Mouse (Mus musculus) myocyte (in vitro differentiated cells): ENCODE data around the gene Camta1. TPM values are rescaled to one million over a fixed set of nuclear protein-coding genes. Genes with fewer than 3 reads are reported as not detected.

Source experiments
- H3K27me3 ChIP-seq: one replicate; pipeline ENCODE4 v1.6.1; 2011; ENCODE audit not compliant: control insufficient read depth, insufficient read depth, insufficient read length
- H3K36me3 ChIP-seq: one replicate; pipeline ENCODE4 v1.6.1; 2011; ENCODE audit not compliant: control insufficient read depth, insufficient read depth
- H3K4me2 ChIP-seq: one replicate; pipeline ENCODE4 v1.6.1; 2011; ENCODE audit warnings: low read depth, control low read depth
- H3K4me3 ChIP-seq: one replicate; pipeline ENCODE4 v1.5.1; 2011; ENCODE audit warnings: mild to moderate bottlenecking, control low read depth, moderate library complexity
- H3K79me2 ChIP-seq: one replicate; pipeline ENCODE4 v1.6.1; 2011; ENCODE audit not compliant: control insufficient read depth, insufficient read depth
- H3ac ChIP-seq: one replicate; pipeline ENCODE4 v1.6.1; 2011; ENCODE audit not compliant: control insufficient read depth, insufficient read length
- CEBPB ChIP-seq: IDR thresholded peaks from 2 replicates; pipeline ENCODE4 v1.6.1; 2011; ENCODE audit warnings: mild to moderate bottlenecking, moderate library complexity; ENCODE audit not compliant: poor library complexity, insufficient read depth, severe bottlenecking
- E2F4 ChIP-seq: IDR thresholded peaks from one replicate; pipeline ENCODE4 v1.6.1; 2011; ENCODE audit warnings: mild to moderate bottlenecking, control low read depth, moderate library complexity; ENCODE audit not compliant: insufficient read depth
- MAX ChIP-seq: IDR thresholded peaks from one replicate; pipeline ENCODE4 v1.6.1; 2011; ENCODE audit warnings: low read depth, mild to moderate bottlenecking, control low read depth
- MYOD1 ChIP-seq, 3 experiments: IDR thresholded peaks; one replicate each; pipeline ENCODE4 v1.6.1; 2011; ENCODE audit warnings: control low read depth in 2 of 3, low read depth in 2 of 3, mild to moderate bottlenecking in 2 of 3, moderate library complexity in 1 of 3; ENCODE audit not compliant: insufficient read length in 2 of 3, control insufficient read depth in 1 of 3
- MYOG ChIP-seq, 3 experiments: IDR thresholded peaks; one replicate each; pipeline ENCODE4 v1.6.1; 2011; ENCODE audit warnings: control low read depth in 2 of 3, low read depth in 2 of 3, mild to moderate bottlenecking in 2 of 3; ENCODE audit not compliant: insufficient read length in 2 of 3, control insufficient read depth in 1 of 3, insufficient read depth in 1 of 3
- POLR2A ChIP-seq: IDR thresholded peaks from one replicate; pipeline ENCODE4 v1.6.1; 2011; ENCODE audit warnings: low read depth, mild to moderate bottlenecking, control low read depth, moderate library complexity; ENCODE audit not compliant: insufficient read length
- POLR2AphosphoS2 ChIP-seq: IDR thresholded peaks from one replicate; pipeline ENCODE4 v1.6.1; 2011; ENCODE audit warnings: low read depth, control low read depth; ENCODE audit not compliant: insufficient read length
- REST ChIP-seq: IDR thresholded peaks from one replicate; pipeline ENCODE4 v1.6.1; 2011; ENCODE audit warnings: mild to moderate bottlenecking, control low read depth, moderate library complexity; ENCODE audit not compliant: insufficient read depth, insufficient read length
- SRF ChIP-seq: IDR thresholded peaks from one replicate; pipeline ENCODE4 v1.6.1; 2011; ENCODE audit warnings: low read depth; ENCODE audit not compliant: control insufficient read depth, insufficient read length
- TCF12 ChIP-seq: IDR thresholded peaks from one replicate; pipeline ENCODE4 v1.6.1; 2011; ENCODE audit warnings: mild to moderate bottlenecking, control low read depth; ENCODE audit not compliant: poor library complexity, insufficient read depth, severe bottlenecking
- TCF3 ChIP-seq: IDR thresholded peaks from one replicate; pipeline ENCODE4 v1.6.1; 2011; ENCODE audit warnings: low read depth, control low read depth; ENCODE audit not compliant: insufficient read length
- USF1 ChIP-seq: IDR thresholded peaks from one replicate; pipeline ENCODE4 v1.6.1; 2011; ENCODE audit warnings: low read depth, mild to moderate bottlenecking, control low read depth, moderate library complexity
- polyA plus RNA-seq: library from polyadenylated mRNA; unstranded; fragments of >200 nt; fragmentation: generic; extraction: Trizol; gene quantifications from one replicate; pipeline ENCODE4 v1.2.1, GENCODE M21; 2012; ENCODE audit warnings: missing spikeins

Camta1 gene
- polyA plus RNA-seq, 1 experiment: 40.6 TPM

DNA sequence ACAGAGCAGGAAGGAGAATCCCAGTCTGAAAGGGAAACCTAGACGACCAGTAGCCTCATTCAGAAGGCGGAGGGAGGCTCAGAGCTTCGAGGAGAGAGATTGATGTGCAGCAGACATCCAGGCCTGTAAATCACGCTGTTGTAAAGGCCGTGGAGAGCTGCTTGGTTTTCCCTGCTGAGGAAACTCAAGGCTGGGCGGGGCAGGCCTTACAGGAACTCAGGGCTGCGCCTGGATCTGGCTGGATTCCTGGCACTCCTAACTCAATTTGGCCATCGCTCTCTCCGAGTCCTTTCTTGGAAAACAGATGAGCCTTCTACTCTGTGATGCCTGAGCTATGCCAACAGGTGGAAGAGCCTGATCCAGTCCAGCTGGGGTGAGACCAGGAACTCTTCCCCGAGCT is 105.3 kb downstream of the Camta1 start:
- no peaks in the 10 kb centered on the region for H3K27me3 ChIP-seq
- no peak overlapping the region for H3K4me2 ChIP-seq
- no peaks in the 10 kb centered on the region for H3K79me2 ChIP-seq
- TF ChIP-seq POLR2AphosphoS2: no peak
- TF ChIP-seq TCF3: no peak
- TF ChIP-seq MAX: no peak
- TF ChIP-seq CEBPB: no peak
- no peak for TF ChIP-seq REST
- no peak for TF ChIP-seq E2F4
- TF ChIP-seq TCF12: no peak
- no peak for TF ChIP-seq USF1
- no peak for TF ChIP-seq POLR2A
- TF ChIP-seq SRF: no peak
- TF ChIP-seq MYOD1 (IDR thresholded peaks at IDR 0.05; ENCODE audit: control insufficient read depth in 1 of 3, insufficient read length in 2 of 3, low read depth in 2 of 3): no peak
- TF ChIP-seq MYOG (IDR thresholded peaks at IDR 0.05; ENCODE audit: control insufficient read depth in 1 of 3, insufficient read depth in 1 of 3, insufficient read length in 2 of 3, low read depth in 2 of 3): no peak
- H3ac ChIP-seq: no peak overlapping the region
- H3K36me3 ChIP-seq: no peaks in the 10 kb centered on the region
- H3K4me3 ChIP-seq: no peak overlapping the region

DNA sequence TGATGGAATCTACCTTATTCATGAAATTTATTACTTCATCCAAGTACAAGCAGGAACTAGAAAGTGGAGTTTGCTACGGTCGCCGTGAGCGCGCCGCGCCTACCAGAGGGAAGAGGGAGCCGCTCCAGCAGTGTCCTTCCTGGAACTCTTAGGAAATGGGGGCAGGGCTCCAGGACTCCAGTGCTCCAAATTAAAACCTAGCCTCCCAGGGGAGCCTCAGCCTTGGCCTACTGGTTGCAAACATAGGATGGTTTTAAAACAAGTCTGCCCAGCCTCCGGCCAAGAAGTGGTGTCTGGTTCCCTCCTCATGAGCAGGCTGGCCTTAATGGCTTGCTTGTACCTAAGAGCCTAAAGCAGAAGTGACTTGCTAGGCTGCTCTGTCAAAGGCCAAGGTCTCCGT is 108.4 kb downstream of the Camta1 start:
- Histone ChIP-seq H3K79me2 (no peaks in the 10 kb centered on the region), H3ac (no peak overlapping the region), H3K27me3 (peaks cover 19% of the 10 kb centered on the region), H3K36me3 (no peaks in the 10 kb centered on the region), H3K4me2 (no peak overlapping the region), H3K4me3 (no peak overlapping the region)
- TF ChIP-seq CEBPB: no peak
- no peak for TF ChIP-seq SRF
- TF ChIP-seq POLR2AphosphoS2: no peak
- no peak for TF ChIP-seq MAX
- TF ChIP-seq MYOD1 (IDR thresholded peaks at IDR 0.05; ENCODE audit: control insufficient read depth in 1 of 3, insufficient read length in 2 of 3, low read depth in 2 of 3): no peak
- no peak for TF ChIP-seq TCF3
- no peak for TF ChIP-seq TCF12
- TF ChIP-seq E2F4: no peak

DNA sequence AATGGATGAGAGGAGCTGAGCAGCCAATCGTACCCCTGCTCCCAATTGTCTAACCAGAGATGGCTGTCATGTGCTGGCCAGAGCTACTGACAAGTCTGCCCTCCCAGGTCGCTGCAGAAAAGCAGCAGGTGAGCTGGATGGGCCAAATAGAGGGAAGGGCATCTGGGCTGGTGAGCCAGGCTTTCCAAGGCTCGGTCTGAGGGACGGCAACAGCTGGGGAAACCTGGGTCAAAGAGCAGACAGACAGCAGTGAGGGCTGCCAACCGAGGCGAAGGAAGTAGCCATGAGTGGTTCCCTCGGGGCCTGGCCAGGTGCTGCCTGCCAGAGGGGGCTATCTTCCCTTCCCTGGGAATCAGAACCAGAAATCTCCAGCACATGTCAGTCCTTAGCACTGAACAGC is 109.1 kb downstream of the Camta1 start:
- H3K36me3 ChIP-seq: no peaks in the 10 kb centered on the region
- no peak overlapping the region for H3K4me3 ChIP-seq
- H3ac ChIP-seq: no peak overlapping the region
- TF ChIP-seq MYOD1 (IDR thresholded peaks at IDR 0.05; ENCODE audit: control insufficient read depth in 1 of 3, insufficient read length in 2 of 3, low read depth in 2 of 3) (peak in 2 of 3 experiments; percentile 63 to 66), REST (no peak), MAX (no peak), TCF12 (no peak), MYOG (IDR thresholded peaks at IDR 0.05; ENCODE audit: control insufficient read depth in 1 of 3, insufficient read depth in 1 of 3, insufficient read length in 2 of 3, low read depth in 2 of 3) (peak in 1 of 3 experiments; percentile 8), TCF3 (no peak)
- H3K79me2 ChIP-seq: no peaks in the 10 kb centered on the region
- H3K4me2 ChIP-seq: no peak overlapping the region
- peaks cover 19% of the 10 kb centered on the region for H3K27me3 ChIP-seq

DNA sequence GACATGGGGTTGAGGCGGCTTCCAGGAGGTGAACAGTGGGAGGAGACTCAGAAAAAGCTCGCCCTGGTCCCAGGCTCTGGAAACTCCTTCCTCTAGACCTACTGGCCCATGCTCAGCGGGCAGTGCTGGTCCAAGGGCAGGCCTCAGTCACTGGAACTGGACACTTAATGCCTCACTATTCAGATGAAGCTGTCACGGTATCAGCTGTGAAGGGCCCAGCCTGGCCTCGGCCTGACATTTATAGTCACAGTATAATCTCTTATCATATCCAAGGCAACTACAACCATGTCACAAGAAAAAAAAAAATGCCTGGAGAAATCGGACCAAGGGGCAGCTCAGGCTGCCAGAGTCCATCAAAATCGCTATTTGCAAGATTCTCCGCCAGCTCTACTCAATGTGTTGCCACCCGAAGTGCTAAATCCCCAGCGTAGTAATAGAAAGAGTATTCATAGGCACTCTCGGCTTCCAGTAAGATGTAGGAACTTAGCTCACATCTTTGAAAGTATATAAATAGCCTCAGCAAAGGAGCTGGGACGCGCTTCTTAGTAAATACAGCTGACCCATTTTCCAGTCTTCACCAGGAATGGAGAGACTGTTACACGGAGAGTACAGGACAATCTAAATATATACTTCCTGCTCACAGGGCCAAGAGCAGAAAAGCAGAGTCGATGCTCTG is 110.3 kb downstream of the Camta1 start:
- no peaks in the 10 kb centered on the region for H3K79me2 ChIP-seq
- no peak overlapping the region for H3K4me3 ChIP-seq
- H3ac ChIP-seq: no peak overlapping the region
- H3K36me3 ChIP-seq: no peaks in the 10 kb centered on the region
- H3K4me2 ChIP-seq: no peak overlapping the region
- H3K27me3 ChIP-seq: peaks cover 24% of the 10 kb centered on the region
- TF ChIP-seq SRF (no peak), POLR2A (no peak), USF1 (no peak), POLR2AphosphoS2 (no peak), MYOD1 (IDR thresholded peaks at IDR 0.05; ENCODE audit: control insufficient read depth in 1 of 3, insufficient read length in 2 of 3, low read depth in 2 of 3) (no peak), CEBPB (no peak), MAX (no peak), E2F4 (no peak), TCF3 (no peak), MYOG (IDR thresholded peaks at IDR 0.05; ENCODE audit: control insufficient read depth in 1 of 3, insufficient read depth in 1 of 3, insufficient read length in 2 of 3, low read depth in 2 of 3) (no peak), REST (no peak), TCF12 (no peak)

DNA sequence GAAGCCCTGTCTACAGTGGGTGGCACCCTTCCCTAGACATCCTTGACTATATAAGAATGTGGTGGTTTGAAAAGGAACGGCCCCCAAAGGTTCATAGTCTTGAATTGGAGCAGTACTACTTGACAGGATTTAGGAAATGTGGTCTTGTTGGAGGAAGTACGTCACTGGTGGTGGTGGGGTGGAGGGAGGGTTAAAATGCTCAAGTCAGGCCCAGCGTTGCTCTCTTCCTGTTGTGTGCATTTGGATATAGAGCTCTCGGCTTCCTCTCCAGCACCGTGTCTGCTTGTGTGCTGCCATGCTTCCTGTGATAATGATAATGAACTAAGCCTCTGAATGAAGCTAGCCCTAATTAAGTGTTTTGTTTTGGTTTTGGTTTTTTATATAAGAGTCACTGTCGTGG is 114.0 kb downstream of the Camta1 start:
- Histone ChIP-seq H3K27me3 (peaks cover 25% of the 10 kb centered on the region), H3K4me2 (no peak overlapping the region), H3K4me3 (no peak overlapping the region), H3K36me3 (no peaks in the 10 kb centered on the region), H3K79me2 (no peaks in the 10 kb centered on the region), H3ac (no peak overlapping the region)
- no peak for TF ChIP-seq MAX
- no peak for TF ChIP-seq MYOG (IDR thresholded peaks at IDR 0.05; ENCODE audit: control insufficient read depth in 1 of 3, insufficient read depth in 1 of 3, insufficient read length in 2 of 3, low read depth in 2 of 3)
- no peak for TF ChIP-seq POLR2A
- no peak for TF ChIP-seq CEBPB
- no peak for TF ChIP-seq TCF12
- TF ChIP-seq TCF3: no peak
- TF ChIP-seq SRF: no peak
- TF ChIP-seq POLR2AphosphoS2: no peak
- no peak for TF ChIP-seq USF1
- TF ChIP-seq E2F4: no peak
- no peak for TF ChIP-seq MYOD1 (IDR thresholded peaks at IDR 0.05; ENCODE audit: control insufficient read depth in 1 of 3, insufficient read length in 2 of 3, low read depth in 2 of 3)
- TF ChIP-seq REST: no peak
